Mouse (Mus musculus) MEL-GATA-1-ER (cell line): ENCODE results near the gene Fam169b.
"Not testable (repeated sequence)": the region's sequence is repeated elsewhere in the genome, so short reads cannot be mapped to it uniquely, and the experiment has no call there.

ENCODE experiments used
- DNase-seq: peaks from one replicate; pipeline ENCODE4 v3.0.0-alpha.2; 2012; ENCODE audit warnings: low read depth; ENCODE audit errors: extremely low read depth

Fam169b gene

DNA sequence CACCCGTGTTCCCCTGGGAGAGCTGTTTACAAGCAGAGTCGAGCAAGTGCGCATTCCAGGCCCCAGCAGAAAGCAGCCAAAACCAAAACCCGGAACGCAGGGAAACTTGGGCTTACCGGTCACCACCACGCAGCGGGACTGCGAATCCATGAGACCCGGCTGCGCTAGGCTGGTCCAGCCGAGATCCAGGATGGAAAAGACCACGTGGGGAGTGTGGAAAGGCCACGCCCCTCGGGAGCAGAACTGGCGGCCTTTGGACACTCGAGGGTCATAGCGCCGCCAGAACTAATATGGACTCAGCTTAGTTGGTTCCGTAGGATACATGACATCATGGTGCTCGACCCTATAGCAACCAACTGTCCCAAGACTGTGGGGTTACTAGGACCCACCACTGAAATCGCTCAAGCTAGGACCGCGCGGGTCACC is 9.6 kb upstream of the Fam169b start, which contains the start of gene Pgpep1l:
Gene Pgpep1l (minus strand): TSS at position 206 of the 426 bp plus-strand sequence.
- DNase-seq = no peak

- no peak for DNase-seq
Observed at GRCm38 (mm10) chr7:68264531-68264930, 9.1 kb upstream of the Fam169b start.

DNA sequence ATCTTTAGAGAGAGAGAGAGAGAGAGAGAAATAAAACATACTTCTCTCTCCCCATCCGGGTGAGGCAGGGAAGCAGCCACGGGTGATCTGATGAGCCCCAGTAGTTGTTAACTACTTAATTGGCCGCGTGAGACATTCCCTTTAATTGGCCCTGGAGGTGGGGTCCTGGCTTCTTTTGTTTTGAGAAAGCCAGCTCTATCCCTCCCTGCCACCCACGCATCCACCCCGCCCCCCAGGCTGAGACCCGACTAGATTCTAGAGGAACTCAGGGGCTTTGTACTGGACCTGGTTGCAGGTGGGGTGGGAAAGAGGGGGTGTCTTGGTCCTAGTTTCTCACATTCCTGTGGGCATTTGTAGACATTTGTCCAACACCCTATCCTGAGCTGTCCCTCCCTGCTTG is 8.2 kb upstream of the Fam169b start:
- no peak for DNase-seq

GRCm38 (mm10) chr7:68266691-68267090 is 6.9 kb upstream of the Fam169b start:
- no peak for DNase-seq

DNA sequence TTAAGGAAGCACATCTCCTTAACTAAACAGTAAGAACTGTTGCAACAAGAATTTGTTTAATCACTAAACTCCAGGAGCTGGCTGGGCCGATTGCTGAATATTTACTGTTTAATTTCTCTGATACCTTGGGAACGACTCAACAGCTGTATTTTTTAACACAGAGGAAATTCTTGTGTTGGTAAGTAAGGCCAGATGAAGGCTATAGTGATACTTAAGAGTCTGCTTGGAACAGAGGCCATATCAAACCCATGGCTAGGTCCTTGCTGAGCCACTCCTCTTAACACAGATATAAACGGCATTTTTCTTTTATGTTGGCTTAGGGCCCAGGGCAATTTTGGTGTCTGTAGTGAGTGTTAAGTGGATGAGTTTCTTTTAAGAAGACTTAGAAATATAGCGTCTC is 3.1 kb upstream of the Fam169b start:
- DNase-seq = no peak

- DNase-seq = no peak
Observed at GRCm38 (mm10) chr7:68271816-68272215, 1.8 kb upstream of the Fam169b start.

- DNase-seq = no peak
Observed at GRCm38 (mm10) chr7:68272607-68273006, 1.0 kb upstream of the Fam169b start.

DNA sequence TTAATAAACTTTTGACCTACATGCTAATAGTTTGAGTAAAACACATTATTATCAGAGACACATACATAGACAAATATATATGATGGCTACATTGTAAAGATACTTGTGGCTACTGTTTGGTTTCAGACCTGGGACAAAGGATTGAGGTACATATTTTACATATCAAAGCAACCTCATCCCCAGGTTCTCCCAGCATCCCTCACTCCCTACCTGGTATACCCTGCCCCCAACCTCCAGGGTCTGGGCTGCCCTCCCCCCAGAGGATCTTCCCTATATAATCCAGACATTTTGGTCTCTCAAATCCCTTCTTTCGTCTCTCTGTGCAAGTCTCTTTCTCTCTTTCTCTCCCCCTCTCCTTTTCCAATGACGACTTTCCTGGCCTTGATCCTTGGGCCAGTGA is 579 bp downstream of the Fam169b start:
- DNase-seq = no peak

DNA sequence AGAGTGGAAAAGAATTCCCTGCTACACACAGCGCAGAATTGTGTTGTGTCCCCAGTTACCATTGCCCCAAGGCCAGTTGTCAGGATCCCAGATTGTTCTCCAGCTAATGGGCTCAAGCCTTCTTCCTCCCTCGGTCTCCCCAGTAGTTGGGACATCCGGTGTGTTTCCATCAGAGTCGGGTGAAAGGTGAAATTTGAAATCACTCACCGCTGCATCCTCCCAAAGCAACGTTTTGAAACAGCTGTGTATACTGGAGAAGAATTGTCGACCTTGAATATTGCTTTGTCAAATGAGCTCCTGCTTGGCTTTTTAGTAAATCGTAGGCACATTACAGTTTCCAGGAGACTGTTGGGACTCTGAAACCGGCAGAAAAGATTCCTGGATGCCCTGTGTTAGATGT is 1.3 kb downstream of the Fam169b start:
- no peak for DNase-seq

- not testable (repeated sequence) for DNase-seq
Observed at GRCm38 (mm10) chr7:68275445-68275837, 1.8 kb downstream of the Fam169b start.

DNA sequence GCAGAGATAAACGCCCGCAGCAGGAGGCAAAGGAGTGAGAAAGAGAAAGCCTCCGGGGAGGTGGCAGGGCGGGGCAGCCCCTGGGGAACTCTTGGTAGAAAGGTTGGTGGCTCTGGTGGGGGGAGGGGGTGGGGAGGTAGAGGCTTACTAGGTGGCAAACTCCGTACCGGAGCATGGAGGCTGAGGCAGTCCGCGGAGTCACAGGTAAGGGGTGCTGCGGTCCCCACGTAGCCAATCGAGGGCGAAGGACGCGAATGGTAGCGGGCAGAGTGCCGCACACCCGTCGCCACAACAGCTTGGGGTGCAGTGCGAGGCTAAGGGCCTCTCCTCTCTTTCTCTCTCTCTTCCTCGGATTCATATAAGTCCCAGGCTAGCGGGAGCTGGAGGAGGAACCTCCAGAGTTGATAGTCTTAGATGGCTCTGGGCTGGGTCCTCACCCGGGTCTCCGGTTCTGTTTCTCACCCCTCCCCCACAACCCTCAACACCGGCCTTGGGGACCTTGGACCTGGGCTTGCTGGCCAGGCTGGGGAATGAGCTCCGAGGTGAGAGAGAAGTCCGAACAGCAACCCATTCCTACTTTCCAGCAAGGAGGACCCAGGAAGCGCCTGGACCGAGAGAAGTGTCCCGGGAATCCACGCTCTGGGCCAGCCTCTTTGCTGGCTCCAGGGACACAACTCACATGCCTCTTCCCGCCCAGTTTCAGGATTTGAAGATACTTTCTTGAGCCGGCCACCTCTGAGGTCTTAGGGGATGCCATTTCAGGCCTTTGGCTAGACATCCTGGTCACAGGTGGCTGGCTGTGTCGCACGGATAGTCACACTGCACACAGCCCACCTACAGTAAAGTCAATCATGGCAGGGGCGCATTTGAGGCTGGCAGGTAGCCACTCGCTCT is 2.4 kb downstream of the Fam169b start:
- DNase-seq = no peak

- DNase-seq = no peak
Observed at GRCm38 (mm10) chr7:68277054-68277896, 3.6 kb downstream of the Fam169b start.

- DNase-seq = no peak
Observed at GRCm38 (mm10) chr7:68277897-68278270, 4.2 kb downstream of the Fam169b start.

GRCm38 (mm10) chr7:68278385-68278784 is 4.7 kb downstream of the Fam169b start:
- DNase-seq = no peak

DNA sequence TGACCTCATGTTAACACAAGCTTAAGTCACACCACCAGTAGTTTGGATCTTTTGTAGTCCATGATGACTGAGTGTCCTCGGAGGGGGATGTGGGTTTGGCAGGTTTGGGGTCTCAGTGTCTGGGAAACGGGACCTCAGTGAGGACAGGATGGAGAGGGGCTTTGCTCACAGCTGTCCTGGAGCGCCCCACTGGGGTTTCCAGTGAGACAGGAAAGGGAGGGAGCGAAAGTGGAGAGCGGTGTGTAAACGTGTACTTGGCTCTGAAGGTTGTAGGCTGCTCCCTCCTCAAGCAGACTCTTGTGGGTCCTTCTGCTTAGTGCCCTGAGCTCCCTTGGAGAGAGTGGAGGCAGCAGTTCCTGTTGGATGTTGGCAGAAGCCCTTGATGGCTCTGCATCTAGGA is 5.3 kb downstream of the Fam169b start:
- no peak for DNase-seq

GRCm38 (mm10) chr7:68279481-68279880 is 5.8 kb downstream of the Fam169b start:
- DNase-seq = no peak

DNA sequence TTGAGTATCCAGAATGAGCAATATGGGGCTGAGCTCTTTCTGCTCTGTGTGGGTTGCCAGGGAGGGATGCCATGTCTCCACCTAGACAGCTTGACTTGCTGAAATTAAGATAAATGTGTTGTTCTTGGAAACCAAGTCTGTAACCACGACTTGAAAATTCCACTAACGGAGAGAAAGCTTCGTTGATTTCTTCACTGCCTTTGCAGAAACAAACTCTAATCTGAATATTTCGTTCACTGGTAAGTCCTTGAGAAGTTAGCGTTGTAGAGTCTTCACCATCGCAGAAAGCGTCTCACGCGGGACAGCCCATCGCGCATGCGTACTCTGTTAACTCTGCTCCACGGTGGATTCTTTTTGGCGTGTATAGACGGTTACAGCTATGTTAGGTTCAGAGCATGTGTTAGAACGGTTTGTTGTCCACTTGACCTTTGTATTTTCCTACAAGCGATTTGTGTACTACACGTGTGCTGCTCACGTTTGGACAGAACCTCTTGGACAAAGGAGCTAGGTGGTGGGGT is 6.8 kb downstream of the Fam169b start:
- DNase-seq = no peak

GRCm38 (mm10) chr7:68281341-68281740 is 7.7 kb downstream of the Fam169b start:
- DNase-seq = no peak

DNA sequence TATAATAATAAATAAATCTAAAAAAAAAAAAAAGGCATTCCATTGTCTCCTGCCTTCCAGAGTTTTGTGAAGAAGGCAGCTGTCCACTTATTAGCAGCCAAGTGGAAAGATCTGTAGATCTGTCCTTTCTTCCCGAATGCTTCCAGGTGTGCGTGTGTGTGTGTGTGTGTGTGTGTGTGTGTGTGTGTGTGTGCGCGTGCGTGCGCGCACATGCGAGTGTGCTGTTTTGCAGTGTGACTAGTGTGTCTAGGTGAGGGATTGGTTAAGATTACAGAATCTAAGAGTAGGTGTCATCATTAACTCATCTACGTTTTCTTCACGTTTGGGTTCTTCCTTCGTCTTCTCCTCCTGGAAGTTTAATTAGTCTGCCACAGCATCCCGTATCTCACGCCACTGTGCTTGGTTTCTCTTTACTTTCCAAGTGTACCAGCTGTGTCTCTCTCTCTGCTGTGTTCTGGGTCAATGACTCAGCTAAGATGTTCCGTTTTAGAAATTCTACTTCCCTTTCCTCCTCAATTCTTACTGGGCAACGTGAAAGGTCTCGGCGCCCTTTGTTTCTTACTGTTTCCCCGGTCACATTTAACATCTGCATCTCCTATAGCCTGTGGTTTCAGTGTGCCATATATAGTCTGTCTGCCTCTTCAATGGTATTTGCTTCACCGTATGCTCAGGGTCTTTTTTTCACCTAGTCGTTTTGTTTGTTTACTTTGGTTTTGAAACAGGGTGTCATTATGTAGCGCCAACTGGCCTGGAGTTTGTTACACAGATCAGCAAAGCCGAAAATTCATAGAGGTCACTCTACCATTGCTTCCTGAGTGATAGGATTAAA is 8.9 kb downstream of the Fam169b start:
- no peak for DNase-seq

DNA sequence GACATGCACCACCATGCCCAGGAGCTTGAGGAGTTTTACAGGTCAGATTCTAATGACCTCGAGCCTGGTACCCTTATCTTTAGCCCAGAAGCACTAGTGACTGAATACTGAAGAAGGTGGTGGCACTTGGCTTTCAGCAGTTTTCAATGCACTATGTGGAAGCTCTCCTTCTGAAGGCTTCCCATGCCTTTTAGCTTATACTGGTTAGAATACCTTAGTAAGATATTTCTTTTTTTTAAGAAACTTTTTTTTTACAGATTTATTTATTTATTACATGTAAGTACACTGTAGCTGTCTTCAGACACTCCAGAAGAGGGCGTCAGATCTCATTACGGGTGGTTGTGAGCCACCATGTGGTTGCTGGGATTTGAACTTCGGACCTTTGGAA is 9.5 kb downstream of the Fam169b start:
- not testable (repeated sequence) for DNase-seq

GRCm38 (mm10) chr7:68283776-68284175 is 10.1 kb downstream of the Fam169b start:
- no peak for DNase-seq
